Comparison of ENCODE assay signal across 16 mouse cellular contexts in genomic region chr7:123117209-123117608, GRCm38 (mm10).
"Had no signal": no experiment of that assay in that cellular context is flagged by ENCODE, and none has a peak within 500 bp of the region (broad histone marks: within the 10 kb centered on the region; RNA-seq: fewer than 3 reads in every experiment).

No protein-coding gene starts in this region.

- DNase-seq: lung, adult 2 months; lung, postnatal 14 days; lung, postnatal 36 days; right cerebral cortex, postnatal 14 days; thymus, adult 2 months; thymus, postnatal 25 days; thymus, postnatal 4 days had no signal

- ATAC-seq: lung, postnatal 0 days; midbrain, embryonic 13.5 days; midbrain, embryonic 15.5 days had no signal

- H3K4me2 ChIP-seq: lung, embryonic 15.5 days; midbrain, embryonic 13.5 days; midbrain, embryonic 15.5 days; neural tube, embryonic 12.5 days; stomach, embryonic 15.5 days had no signal

- H3K9ac ChIP-seq: lung, embryonic 15.5 days; midbrain, embryonic 13.5 days; midbrain, embryonic 15.5 days; neural tube, embryonic 12.5 days; stomach, embryonic 15.5 days had no signal

- H3K27ac ChIP-seq: lung, embryonic 15.5 days; macrophage; midbrain, embryonic 13.5 days; midbrain, embryonic 15.5 days; neural tube, embryonic 12.5 days; stomach, embryonic 15.5 days; stomach, postnatal 0 days had no signal

- H3K4me3 ChIP-seq: lung, embryonic 15.5 days; megakaryocyte, embryonic 14.5 days; midbrain, embryonic 13.5 days; midbrain, embryonic 15.5 days; neural tube, embryonic 12.5 days; stomach, embryonic 15.5 days had no signal

- H3K4me1 ChIP-seq: lung, embryonic 15.5 days; midbrain, embryonic 13.5 days; midbrain, embryonic 15.5 days; neural tube, embryonic 12.5 days; stomach, embryonic 15.5 days had no signal

- H3K36me3 ChIP-seq: lung, embryonic 15.5 days; midbrain, embryonic 13.5 days; midbrain, embryonic 15.5 days; neural tube, embryonic 12.5 days; stomach, embryonic 15.5 days had no signal

- H3K27me3 ChIP-seq: lung, embryonic 15.5 days; midbrain, embryonic 13.5 days; midbrain, embryonic 15.5 days; neural tube, embryonic 12.5 days; stomach, embryonic 15.5 days had no signal

- H3K9me3 ChIP-seq: lung, embryonic 15.5 days; megakaryocyte, embryonic 14.5 days; midbrain, embryonic 13.5 days; midbrain, embryonic 15.5 days; neural tube, embryonic 12.5 days; stomach, embryonic 15.5 days had no signal
